Mouse (Mus musculus) liver, adult 2 months (tissue): ENCODE results near the gene Ints1.

Source experiments
- CTCF ChIP-seq: fragments of 200-500 bp; IDR thresholded peaks from 2 replicates; pipeline ENCODE4 v1.5.1; 2011; ENCODE audit warnings: low read depth, low read length, control low read depth
- POLR2A ChIP-seq: fragments of 200-500 bp; IDR thresholded peaks from 2 replicates; pipeline ENCODE4 v1.6.1; 2011; ENCODE audit warnings: low read length, control low read depth; ENCODE audit not compliant: insufficient read depth; ENCODE audit errors: extremely low read depth

DNA sequence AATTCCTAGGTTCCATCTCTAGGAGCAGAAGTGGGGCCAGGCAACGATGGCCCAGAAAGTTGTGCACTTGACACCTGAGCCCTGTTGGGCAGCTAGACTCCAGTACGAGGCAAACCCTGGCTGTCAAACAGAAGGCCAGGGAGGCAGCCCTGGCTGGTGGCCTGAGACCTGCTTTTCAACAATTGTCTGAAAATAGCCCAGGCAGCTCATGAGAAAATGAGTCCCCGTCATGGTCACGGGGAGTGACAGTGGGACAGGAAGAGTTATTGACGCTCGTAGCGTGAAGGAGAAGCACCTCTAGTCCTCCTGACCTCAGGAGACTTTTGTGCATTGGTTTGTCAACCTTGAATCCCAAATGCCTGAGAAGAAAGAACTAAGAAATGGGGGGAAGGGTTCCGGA is 5.9 kb upstream of the Ints1 start:
- no peak for TF ChIP-seq CTCF
- TF ChIP-seq POLR2A, result no peak
